Mouse (Mus musculus) hindbrain, postnatal 0 days (tissue): ENCODE data around the gene Mex3a. TPM values are rescaled to one million over a fixed set of nuclear protein-coding genes. Genes with fewer than 3 reads are reported as not detected.
A peak's percentile ranks its signal among the peaks of the same experiment; 100 is the strongest.

Source experiments
- ATAC-seq: fragments of 200-750 bp; cut with Nextera tagmentation; 2 replicates; pipeline ENCODE4 v1.8.0; 2017; ENCODE audit warnings: mild to moderate bottlenecking, moderate TSS enrichment, moderate library complexity
- DNase-seq: peaks from one replicate; pipeline ENCODE4 v3.0.0-alpha.2; 2015; ENCODE audit warnings: low spot score
- H3K27ac ChIP-seq: fragments of 300-500 bp; sonication (generic); 2 replicates; pipeline ENCODE4 v1.5.1; 2014; ENCODE audit warnings: mild to moderate bottlenecking
- H3K27me3 ChIP-seq: fragments of 300-500 bp; sonication (generic); 2 replicates; pipeline ENCODE4 v1.6.1; 2014; ENCODE audit warnings: low read length, mixed read lengths; ENCODE audit not compliant: insufficient read depth
- H3K36me3 ChIP-seq: fragments of 300-500 bp; sonication (generic); 2 replicates; pipeline ENCODE4 v1.6.1; 2014; ENCODE audit warnings: low read length, mixed read lengths; ENCODE audit not compliant: insufficient read depth
- H3K4me1 ChIP-seq: fragments of 300-500 bp; sonication (generic); 2 replicates; pipeline ENCODE4 v1.6.1; 2014; ENCODE audit warnings: antibody characterized with exemption, low read length, mixed read lengths; ENCODE audit not compliant: insufficient read depth
- H3K4me2 ChIP-seq: fragments of 300-500 bp; sonication (generic); 2 replicates; pipeline ENCODE4 v1.6.1; 2014; ENCODE audit warnings: low read depth, mild to moderate bottlenecking, low read length, moderate library complexity, mixed read lengths
- H3K4me3 ChIP-seq: fragments of 300-500 bp; sonication (generic); 2 replicates; pipeline ENCODE4 v1.5.1; 2014; ENCODE audit warnings: low read length
- H3K9ac ChIP-seq: fragments of 300-500 bp; sonication (generic); replicated peaks from 2 replicates; pipeline ENCODE4 v1.6.1; 2014; ENCODE audit warnings: mild to moderate bottlenecking, low read length, moderate library complexity, mixed read lengths
- H3K9me3 ChIP-seq: fragments of 300-500 bp; sonication (generic); 2 replicates; pipeline ENCODE4 v1.6.1; 2016; ENCODE audit warnings: low read length, mixed read lengths
- CTCF ChIP-seq: IDR thresholded peaks from 2 replicates; pipeline ENCODE4 v1.5.1; 2016; ENCODE audit warnings: antibody characterized with exemption, control low read depth, low read depth
- WGBS: fragments of 180-500 bp; shearing (Covaris S2); extraction: QIAGEN DNeasy Blood & Tissue Kit; methylation state at CpG from one replicate; pipeline ENCODE4 v1.1.7; 2014; 5-methylcytosine and 5-hydroxymethylcytosine counted together
- polyA plus RNA-seq: library from polyadenylated mRNA; unstranded; fragments of >200 nt; fragmentation: Nextera tagmentation; extraction: Ambion mirVana; gene quantifications from 2 replicates; pipeline ENCODE4 v1.2.1, GENCODE M21; 2015
- total RNA-seq: library from RNA; depleted of rRNA; stranded (reverse); fragments of >200 nt; gene quantifications from 2 replicates; pipeline ENCODE4 v1.2.3, GENCODE M21; 2014

The Mex3a gene
- total and polyA plus RNA-seq, 2 experiments from 2014 or later: 15.3 to 52.3 TPM

GRCm38 (mm10) chr3:88493706-88494582 is 38.3 kb upstream of the Mex3a start:
- Histone ChIP-seq H3K36me3 (no peaks in the 10 kb centered on the region), H3K4me3 (no peak overlapping the region), H3K27ac (peak overlapping the region; percentile 58; the same call in 1 of the 2 replicates), H3K9ac (no peak overlapping the region), H3K4me1 (peaks cover 14% of the 10 kb centered on the region), H3K9me3 (no peaks in the 10 kb centered on the region), H3K27me3 (no peaks in the 10 kb centered on the region), H3K4me2 (no peak overlapping the region)
- WGBS: 82% methylated on average over 11 of the region's 11 CpGs
- no peak for TF ChIP-seq CTCF
- no peak for DNase-seq
- ATAC-seq: no peak

- no peaks in the 10 kb centered on the region for H3K9me3 ChIP-seq
- peak overlapping the region; percentile 52 for H3K27ac ChIP-seq
- no peaks in the 10 kb centered on the region for H3K36me3 ChIP-seq
- H3K4me3 ChIP-seq: no peak overlapping the region
- H3K27me3 ChIP-seq: no peaks in the 10 kb centered on the region
- peaks cover 14% of the 10 kb centered on the region for H3K4me1 ChIP-seq
- TF ChIP-seq CTCF: no peak
- ATAC-seq (peak; percentile 76), DNase-seq (peak; percentile 75)
- H3K4me2 ChIP-seq: no peak overlapping the region
- 62% methylated on average over 9 of the region's 9 CpGs for WGBS
- no peak overlapping the region for H3K9ac ChIP-seq
Measured at GRCm38 (mm10) chr3:88494836-88495628, 37.2 kb upstream of the Mex3a start.

GRCm38 (mm10) chr3:88495741-88496415 is 36.3 kb upstream of the Mex3a start:
- ATAC-seq: no peak
- no peak for TF ChIP-seq CTCF
- no peak overlapping the region for H3K27ac ChIP-seq
- no peaks in the 10 kb centered on the region for H3K36me3 ChIP-seq
- H3K27me3 ChIP-seq: no peaks in the 10 kb centered on the region
- no peak overlapping the region for H3K4me2 ChIP-seq
- H3K4me3 ChIP-seq: no peak overlapping the region
- WGBS: 83% methylated on average over 10 of the region's 10 CpGs
- DNase-seq: no peak
- H3K4me1 ChIP-seq: peaks cover 17% of the 10 kb centered on the region
- H3K9me3 ChIP-seq: no peaks in the 10 kb centered on the region
- no peak overlapping the region for H3K9ac ChIP-seq

GRCm38 (mm10) chr3:88499580-88499979 is 32.6 kb upstream of the Mex3a start:
- 68% methylated on average over 4 of the region's 4 CpGs for WGBS
- Histone ChIP-seq H3K4me2 (no peak overlapping the region), H3K27me3 (no peaks in the 10 kb centered on the region), H3K4me1 (peaks cover 23% of the 10 kb centered on the region), H3K9ac (no peak overlapping the region), H3K9me3 (no peaks in the 10 kb centered on the region), H3K4me3 (no peak overlapping the region), H3K27ac (no peak overlapping the region), H3K36me3 (no peaks in the 10 kb centered on the region)
- DNase-seq (no peak), ATAC-seq (no peak)
- TF ChIP-seq CTCF: no peak

GRCm38 (mm10) chr3:88500087-88500486 is 32.1 kb upstream of the Mex3a start:
- Histone ChIP-seq H3K9me3 (no peaks in the 10 kb centered on the region), H3K27me3 (no peaks in the 10 kb centered on the region), H3K36me3 (no peaks in the 10 kb centered on the region), H3K9ac (no peak overlapping the region), H3K4me1 (peaks cover 23% of the 10 kb centered on the region), H3K4me3 (no peak overlapping the region), H3K27ac (no peak overlapping the region), H3K4me2 (no peak overlapping the region)
- DNase-seq (no peak), ATAC-seq (no peak)
- WGBS: 84% methylated on average over 7 of the region's 7 CpGs
- TF ChIP-seq CTCF: no peak

GRCm38 (mm10) chr3:88500655-88501365 is 31.4 kb upstream of the Mex3a start:
- no peaks in the 10 kb centered on the region for H3K9me3 ChIP-seq
- ATAC-seq (no peak), DNase-seq (no peak)
- no peaks in the 10 kb centered on the region for H3K27me3 ChIP-seq
- peak overlapping the region; percentile 90 for H3K4me2 ChIP-seq
- no peak overlapping the region for H3K27ac ChIP-seq
- no peak overlapping the region for H3K4me3 ChIP-seq
- no peak for TF ChIP-seq CTCF
- peaks cover 18% of the 10 kb centered on the region for H3K4me1 ChIP-seq
- no peaks in the 10 kb centered on the region for H3K36me3 ChIP-seq
- H3K9ac ChIP-seq: no peak overlapping the region
- WGBS: 47% methylated on average over 4 of the region's 4 CpGs
